Mouse (Mus musculus) forebrain, embryonic 14.5 days (tissue): Measurements from ENCODE around the gene Prss2. TPM values are rescaled to one million over a fixed set of nuclear protein-coding genes. Genes with fewer than 3 reads are reported as not detected.
"Not testable (repeated sequence)": the region's sequence is repeated elsewhere in the genome, so short reads cannot be mapped to it uniquely, and the experiment has no call there.

Experiments
- ATAC-seq: fragments of 200-750 bp; cut with Nextera tagmentation; 2 replicates; pipeline ENCODE4 v1.8.0; 2017; ENCODE audit warnings: mild to moderate bottlenecking, moderate library complexity
- DNase-seq: peaks from one replicate; pipeline ENCODE4 v3.0.0-alpha.2; 2015; ENCODE audit warnings: low spot score
- H3K27ac ChIP-seq: fragments of 300-500 bp; sonication (generic); 2 replicates; pipeline ENCODE4 v1.5.1; 2014; ENCODE audit warnings: low read depth, mild to moderate bottlenecking, control low read depth, low read length, moderate library complexity
- H3K27me3 ChIP-seq: fragments of 300-500 bp; sonication (generic); replicated peaks from 2 replicates; pipeline ENCODE4 v1.6.1; 2014; ENCODE audit warnings: low read length, control low read depth, mixed read lengths; ENCODE audit not compliant: control insufficient read depth, insufficient read depth
- H3K36me3 ChIP-seq: fragments of 300-500 bp; sonication (generic); 2 replicates; pipeline ENCODE4 v1.6.1; 2014; ENCODE audit warnings: low read length, control low read depth; ENCODE audit not compliant: control insufficient read depth, insufficient read depth
- H3K4me1 ChIP-seq: fragments of 300-500 bp; sonication (generic); 2 replicates; pipeline ENCODE4 v1.6.1; 2014; ENCODE audit warnings: antibody characterized with exemption, low read length, control low read depth; ENCODE audit not compliant: control insufficient read depth, insufficient read depth
- H3K4me2 ChIP-seq: fragments of 300-500 bp; sonication (generic); 2 replicates; pipeline ENCODE4 v1.6.1; 2014; ENCODE audit warnings: mild to moderate bottlenecking, control low read depth, low read length
- H3K4me3 ChIP-seq: fragments of 300-500 bp; sonication (generic); 2 replicates; pipeline ENCODE4 v1.5.1; 2014; ENCODE audit warnings: low read depth, low read length, control low read depth
- H3K9ac ChIP-seq: fragments of 300-500 bp; sonication (generic); 2 replicates; pipeline ENCODE4 v1.6.1; 2014; ENCODE audit warnings: mild to moderate bottlenecking, low read length, control low read depth, moderate library complexity
- H3K9me3 ChIP-seq: fragments of 300-500 bp; sonication (generic); replicated peaks from 2 replicates; pipeline ENCODE4 v1.6.1; 2016; ENCODE audit warnings: low read length, control low read depth, mixed read lengths; ENCODE audit not compliant: control insufficient read depth
- WGBS: fragments of 180-500 bp; shearing (Covaris S2); extraction: QIAGEN DNeasy Blood & Tissue Kit; methylation state at CpG from one replicate; pipeline ENCODE4 v1.1.7; 2014; 5-methylcytosine and 5-hydroxymethylcytosine counted together
- polyA plus RNA-seq: library from polyadenylated mRNA; unstranded; fragments of >200 nt; fragmentation: Nextera tagmentation; extraction: Ambion mirVana; gene quantifications from 2 replicates; pipeline ENCODE4 v1.2.1, GENCODE M21; 2014

Gene Prss2
- polyA plus RNA-seq, 1 experiment from 2014 or later = not detected

GRCm38 (mm10) chr6:41562598-41562997 lies 41.0 kb downstream of the Prss2 start:
- H3K4me2 ChIP-seq = peak overlapping the region; percentile 28; the same call in 1 of the 2 replicates
- WGBS = 96% methylated on average over 4 of the region's 4 CpGs
- H3K9me3 ChIP-seq = no peaks in the 10 kb centered on the region
- DNase-seq (no peak), ATAC-seq (0 out of 2 replicates have a peak, but pooled peaks have one; percentile 25)
- H3K4me3 ChIP-seq = peak overlapping the region; percentile 10; the same call in 1 of the 2 replicates
- no peaks in the 10 kb centered on the region for H3K36me3 ChIP-seq
- H3K27me3 ChIP-seq = no peaks in the 10 kb centered on the region
- no peak overlapping the region for H3K27ac ChIP-seq
- no peak overlapping the region for H3K9ac ChIP-seq
- peaks cover 4% of the 10 kb centered on the region for H3K4me1 ChIP-seq

- not testable (repeated sequence) for H3K9ac ChIP-seq, H3K4me1 ChIP-seq, H3K27ac ChIP-seq, H3K36me3 ChIP-seq, H3K9me3 ChIP-seq, H3K27me3 ChIP-seq
- Histone ChIP-seq H3K4me2 (peak overlapping the region; percentile 28; the same call in 1 of the 2 replicates), H3K4me3 (peak overlapping the region; percentile 10; the same call in 1 of the 2 replicates)
- 44% methylated on average over 4 of the region's 23 CpGs for WGBS
- peak; percentile 69; the same call in 1 of the 2 replicates for ATAC-seq
- peak; percentile 53 for DNase-seq
Observed at GRCm38 (mm10) chr6:41563104-41563951, 41.7 kb downstream of the Prss2 start.

GRCm38 (mm10) chr6:41565261-41565660 lies 43.7 kb downstream of the Prss2 start:
- Histone ChIP-seq H3K36me3 (no peaks in the 10 kb centered on the region), H3K4me1 (no peaks in the 10 kb centered on the region), H3K4me3 (no peak overlapping the region), H3K27ac (no peak overlapping the region), H3K9me3 (no peaks in the 10 kb centered on the region), H3K4me2 (no peak overlapping the region), H3K27me3 (no peaks in the 10 kb centered on the region), H3K9ac (no peak overlapping the region)
- WGBS = 77% methylated on average over 1 of the region's 1 CpGs
- DNase-seq = no peak
- no peak for ATAC-seq

- Histone ChIP-seq H3K9ac (no peak overlapping the region), H3K36me3 (no peaks in the 10 kb centered on the region), H3K9me3 (no peaks in the 10 kb centered on the region), H3K4me1 (no peaks in the 10 kb centered on the region), H3K27me3 (no peaks in the 10 kb centered on the region), H3K4me2 (no peak overlapping the region), H3K4me3 (no peak overlapping the region), H3K27ac (no peak overlapping the region)
- ATAC-seq = no peak
- WGBS = 90% methylated on average over 4 of the region's 4 CpGs
- DNase-seq = no peak
Observed at GRCm38 (mm10) chr6:41566965-41567364, 45.4 kb downstream of the Prss2 start.

- Histone ChIP-seq H3K9me3 (no peaks in the 10 kb centered on the region), H3K27ac (no peak overlapping the region), H3K9ac (no peak overlapping the region), H3K36me3 (no peaks in the 10 kb centered on the region), H3K4me1 (no peaks in the 10 kb centered on the region), H3K27me3 (no peaks in the 10 kb centered on the region), H3K4me3 (no peak overlapping the region), H3K4me2 (no peak overlapping the region)
- WGBS = 65% methylated on average over 3 of the region's 3 CpGs
- ATAC-seq (no peak), DNase-seq (no peak)
Observed at GRCm38 (mm10) chr6:41569078-41569477, 47.5 kb downstream of the Prss2 start.

Other genes with a start within 250 kb of the Prss2 start
- gene Try4, start 219.5 kb upstream of the Prss2 start, polyA plus RNA-seq = not detected in 2 replicates
- 0.47 and 0.60 TPM in 2 replicates for gene Try5, start 204.9 kb upstream of the Prss2 start, polyA plus RNA-seq
- gene Try10, start 167.7 kb upstream of the Prss2 start, polyA plus RNA-seq = not detected in 2 replicates
- not detected in 2 replicates for gene Prss3, start 144.1 kb upstream of the Prss2 start, polyA plus RNA-seq
- not detected in 2 replicates for gene Gm5771, start 129.4 kb upstream of the Prss2 start, polyA plus RNA-seq
- not detected in 2 replicates for gene Gm10334, start 75.6 kb upstream of the Prss2 start, polyA plus RNA-seq
- gene Prss1, start 62.9 kb upstream of the Prss2 start, polyA plus RNA-seq = not detected in 2 replicates
- gene Ephb6, start 83.7 kb downstream of the Prss2 start, polyA plus RNA-seq = 20.2 and 24.7 TPM in 2 replicates
- 0.54 and 0.55 TPM in 2 replicates for gene Trpv6, start 114.6 kb downstream of the Prss2 start, polyA plus RNA-seq
- not detected in 2 replicates for gene Trpv5, start 159.0 kb downstream of the Prss2 start, polyA plus RNA-seq
- gene Llcfc1, start 162.6 kb downstream of the Prss2 start, polyA plus RNA-seq = not detected in 2 replicates
- gene Kel, start 182.6 kb downstream of the Prss2 start, polyA plus RNA-seq = 0.30 and 0.56 TPM in 2 replicates